ENCODE assay signal across 8 mouse cellular contexts in the genomic region with DNA sequence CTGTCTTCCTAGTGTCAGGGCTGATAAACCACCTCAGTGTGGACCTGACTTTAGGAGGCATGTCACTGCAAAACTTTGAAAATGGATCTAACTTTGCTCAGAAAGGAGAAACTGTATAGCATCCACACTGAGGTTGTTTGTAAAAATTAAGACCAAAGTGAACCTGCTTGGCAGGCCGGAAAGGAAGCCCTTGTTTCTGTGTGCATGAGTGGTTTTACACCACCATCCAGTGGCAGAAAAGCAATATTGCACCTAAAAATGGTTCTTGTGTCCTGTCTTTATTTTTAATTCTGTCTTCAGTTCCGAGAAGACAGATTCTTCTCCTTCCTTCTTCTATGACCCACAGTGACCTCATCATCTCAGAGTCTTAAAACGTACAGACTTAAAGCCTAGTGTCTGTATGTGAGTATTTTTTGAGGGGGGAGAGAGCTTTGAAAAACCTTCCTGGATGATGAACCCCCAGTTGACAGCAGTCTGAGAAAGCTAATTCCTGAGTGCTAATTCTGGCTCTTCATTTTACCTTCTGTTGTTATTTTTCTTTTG.
DNase-seq lines count a peak whose midpoint lies in the region; ATAC-seq lines count a peak whose summit lies in the region.

No protein-coding gene starts in this region.

- no peaks in the 10 kb centered on the region for H3K27me3 ChIP-seq in forebrain, embryonic 10.5 days (ENCODE audit: poor library complexity, severe bottlenecking)
- H3K27me3 ChIP-seq in forebrain, embryonic 12.5 days = no peaks in the 10 kb centered on the region
- H3K27me3 ChIP-seq in heart, embryonic 13.5 days (replicated peaks) = no peaks in the 10 kb centered on the region

- H3K4me2 ChIP-seq in forebrain, embryonic 12.5 days = no peak overlapping the region
- no peak overlapping the region for H3K4me2 ChIP-seq in heart, embryonic 13.5 days

- H3K27ac ChIP-seq in forebrain, embryonic 10.5 days = no peak overlapping the region
- no peak overlapping the region for H3K27ac ChIP-seq in forebrain, embryonic 12.5 days
- no peak overlapping the region for H3K27ac ChIP-seq in heart, embryonic 13.5 days (replicated peaks)

- WGBS in forebrain, embryonic 10.5 days = 22% methylated on average over 3 of the region's 3 CpGs
- 12% methylated on average over 3 of the region's 3 CpGs for WGBS in forebrain, embryonic 12.5 days
- WGBS in heart, embryonic 13.5 days = 15% methylated on average over 3 of the region's 3 CpGs

- H3K9me3 ChIP-seq in forebrain, embryonic 10.5 days = no peaks in the 10 kb centered on the region
- H3K9me3 ChIP-seq in forebrain, embryonic 12.5 days = no peaks in the 10 kb centered on the region
- H3K9me3 ChIP-seq in heart, embryonic 13.5 days = no peaks in the 10 kb centered on the region

- no peak overlapping the region for H3K9ac ChIP-seq in forebrain, embryonic 12.5 days
- peak overlapping the region; percentile 56; the same call in 1 of the 2 replicates for H3K9ac ChIP-seq in heart, embryonic 13.5 days

- no peak overlapping the region for H3K4me3 ChIP-seq in forebrain, embryonic 10.5 days
- H3K4me3 ChIP-seq in forebrain, embryonic 12.5 days (replicated peaks) = no peak overlapping the region
- H3K4me3 ChIP-seq in heart, embryonic 13.5 days = no peak overlapping the region

- no peaks in the 10 kb centered on the region for H3K36me3 ChIP-seq in forebrain, embryonic 10.5 days (replicated peaks)
- H3K36me3 ChIP-seq in forebrain, embryonic 12.5 days (replicated peaks) = no peaks in the 10 kb centered on the region
- no peaks in the 10 kb centered on the region for H3K36me3 ChIP-seq in heart, embryonic 13.5 days

- no peaks in the 10 kb centered on the region for H3K4me1 ChIP-seq in forebrain, embryonic 10.5 days
- H3K4me1 ChIP-seq in forebrain, embryonic 12.5 days = no peaks in the 10 kb centered on the region
- H3K4me1 ChIP-seq in heart, embryonic 13.5 days = 0 out of 2 replicates have a peak, but pooled peaks cover 2% of the 10 kb centered on the region

- DNase-seq in forebrain, embryonic 10.5 days (ENCODE audit: extremely low spot score, low spot score) = peak; percentile 27
- DNase-seq in MEL-GATA-1-ER (ENCODE audit: extremely low read depth, low read depth) = peak; percentile 63
- DNase-seq in cerebellum, postnatal 14 days = peak; percentile 51 to 66
- peak; percentile 47 to 54 for DNase-seq in kidney, postnatal 36 days
- peak; percentile 9 for DNase-seq in right cerebral cortex, postnatal 4 days

- no peak for ATAC-seq in forebrain, embryonic 12.5 days (ENCODE audit: low FRiP score)
- ATAC-seq in heart, embryonic 13.5 days (ENCODE audit: extremely low read depth, insufficient number of reproducible peaks, low FRiP score, low TSS enrichment) = no peak
- peak; percentile 74 for ATAC-seq in megakaryocyte, adult 5-6 weeks (ENCODE audit: poor library complexity, severe bottlenecking)

Comparison
In these comparisons a context has a peak if more than half of its experiments do, and no peak if none do; other contexts are left out.
1. DNase-seq: peak in every context shown above with its lines; median percentile 63 in MEL-GATA-1-ER; 58 in cerebellum, postnatal 14 days; 50 in kidney, postnatal 36 days; 27 in forebrain, embryonic 10.5 days; 9 in right cerebral cortex, postnatal 4 days.